Mouse (Mus musculus): ENCODE results near the gene Ppard.
A peak's percentile ranks its signal among the peaks of the same experiment; 100 is the strongest.
"Not testable (repeated sequence)": the region's sequence is repeated elsewhere in the genome, so short reads cannot be mapped to it uniquely, and the experiment has no call there.

The Ppard gene

GRCm38 (mm10) chr17:28315611-28316160 lies 83.2 kb downstream of the Ppard start:
- DNase-seq (ENCODE audit: low spot score): no peak

DNA sequence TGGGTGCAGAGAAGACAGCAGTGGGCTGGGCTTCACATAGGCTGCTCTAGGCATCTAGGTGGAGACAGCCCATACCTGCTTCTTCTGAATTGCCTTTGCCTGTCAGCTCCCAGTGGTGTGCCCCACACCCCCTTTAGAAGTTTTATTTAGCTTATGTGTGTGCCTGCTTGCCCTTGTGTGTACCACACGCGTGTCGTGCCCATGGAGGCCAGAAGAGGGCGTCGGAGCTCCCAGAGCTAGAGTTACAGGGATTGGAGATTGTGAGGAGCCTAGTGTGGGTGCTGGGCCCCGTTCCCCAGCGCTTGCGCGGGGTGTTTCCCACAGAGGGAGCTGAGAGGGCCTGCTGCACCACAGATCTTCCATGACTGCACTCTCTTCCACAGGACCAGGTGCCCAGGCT lies 84.0 kb downstream of the Ppard start:
- DNase-seq (ENCODE audit: low spot score): no peak

DNA sequence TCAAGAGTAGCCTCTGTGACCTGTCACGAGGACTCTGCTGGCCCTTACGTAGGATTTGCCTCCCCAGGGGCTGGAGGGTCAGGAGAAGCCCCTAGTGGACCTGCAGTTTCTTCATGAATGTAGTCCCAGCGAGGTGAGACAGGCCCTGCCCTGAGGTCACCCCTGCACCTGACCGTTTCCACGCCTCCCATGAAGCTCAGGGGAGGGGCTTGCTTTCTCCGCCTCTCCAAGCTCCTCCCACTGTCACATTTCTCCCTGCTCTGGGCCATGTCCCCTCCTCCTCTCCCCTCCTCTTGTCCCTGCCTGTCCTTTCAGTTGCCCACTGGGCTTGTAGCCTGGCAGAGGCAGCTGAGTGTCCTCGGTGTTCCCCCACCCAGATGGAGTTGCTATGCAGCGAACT lies 84.6 kb downstream of the Ppard start:
- DNase-seq (ENCODE audit: low spot score): no peak

DNA sequence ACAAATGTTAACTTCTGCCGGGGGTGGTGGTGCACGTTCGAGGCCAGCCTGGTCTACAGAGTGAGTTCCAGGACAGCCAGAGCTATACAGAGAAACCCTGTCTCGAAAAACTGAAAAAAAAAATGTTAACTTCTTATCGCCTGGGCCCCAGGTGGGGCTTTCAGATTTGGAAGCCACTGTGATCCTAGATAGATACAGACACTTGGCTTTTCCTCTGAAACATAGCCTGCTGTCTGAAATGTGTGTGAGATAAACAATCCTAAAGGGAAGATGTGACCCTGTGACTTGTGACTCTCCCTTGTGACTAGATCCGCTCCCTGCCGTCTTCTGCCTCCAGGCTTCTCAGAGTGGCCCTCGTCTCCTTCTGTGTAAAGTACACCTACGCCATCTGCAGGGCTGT lies 85.2 kb downstream of the Ppard start:
- DNase-seq (ENCODE audit: low spot score): no peak

- DNase-seq (ENCODE audit: low spot score): no peak
Observed at GRCm38 (mm10) chr17:28321700-28322099, 89.2 kb downstream of the Ppard start.

DNA sequence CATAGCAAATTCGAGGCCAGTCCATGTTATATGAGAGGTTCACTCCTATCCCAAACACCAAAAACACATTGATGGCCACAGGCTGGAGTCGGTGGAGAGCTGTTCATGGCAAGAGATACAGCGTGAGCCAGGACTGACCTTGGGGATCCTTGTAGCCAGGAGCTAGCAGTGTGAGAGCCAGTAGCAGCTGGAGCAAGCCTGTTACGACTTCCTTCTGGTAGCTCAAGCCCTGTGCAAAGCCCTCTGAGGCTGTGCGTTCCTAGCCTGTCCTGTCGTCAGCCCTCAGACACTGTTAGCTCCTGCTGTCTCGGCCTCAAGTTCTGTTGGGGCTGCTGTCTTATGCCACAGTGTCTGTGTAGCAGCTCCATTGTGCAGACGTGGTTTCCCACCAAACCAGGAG lies 91.3 kb downstream of the Ppard start:
- no peak for DNase-seq (ENCODE audit: low spot score)

- DNase-seq (ENCODE audit: low spot score): not testable (repeated sequence)
Observed at GRCm38 (mm10) chr17:28324416-28324815, 91.9 kb downstream of the Ppard start.

- DNase-seq (ENCODE audit: low spot score): no peak
Observed at GRCm38 (mm10) chr17:28325751-28326150, 93.3 kb downstream of the Ppard start.

DNA sequence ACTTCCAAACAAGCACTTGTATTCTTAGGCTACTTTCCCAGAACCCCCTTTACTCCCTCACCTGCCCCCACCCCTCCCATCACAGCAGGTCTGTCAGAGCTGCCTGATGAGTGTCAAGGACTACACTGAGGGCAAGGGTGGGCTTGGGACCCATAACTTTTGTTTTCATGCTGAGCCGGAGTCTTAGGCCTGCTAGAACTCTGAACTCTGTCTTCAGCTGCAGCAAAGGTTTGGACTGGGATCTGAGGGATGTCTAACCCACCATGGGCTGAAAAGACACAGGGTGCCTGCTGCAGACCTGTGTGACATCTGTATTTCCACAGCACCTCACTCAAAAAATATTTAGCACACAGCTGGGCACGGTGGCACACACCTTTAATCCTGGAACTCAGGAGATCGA lies 94.5 kb downstream of the Ppard start:
- no peak for DNase-seq (ENCODE audit: low spot score)

DNA sequence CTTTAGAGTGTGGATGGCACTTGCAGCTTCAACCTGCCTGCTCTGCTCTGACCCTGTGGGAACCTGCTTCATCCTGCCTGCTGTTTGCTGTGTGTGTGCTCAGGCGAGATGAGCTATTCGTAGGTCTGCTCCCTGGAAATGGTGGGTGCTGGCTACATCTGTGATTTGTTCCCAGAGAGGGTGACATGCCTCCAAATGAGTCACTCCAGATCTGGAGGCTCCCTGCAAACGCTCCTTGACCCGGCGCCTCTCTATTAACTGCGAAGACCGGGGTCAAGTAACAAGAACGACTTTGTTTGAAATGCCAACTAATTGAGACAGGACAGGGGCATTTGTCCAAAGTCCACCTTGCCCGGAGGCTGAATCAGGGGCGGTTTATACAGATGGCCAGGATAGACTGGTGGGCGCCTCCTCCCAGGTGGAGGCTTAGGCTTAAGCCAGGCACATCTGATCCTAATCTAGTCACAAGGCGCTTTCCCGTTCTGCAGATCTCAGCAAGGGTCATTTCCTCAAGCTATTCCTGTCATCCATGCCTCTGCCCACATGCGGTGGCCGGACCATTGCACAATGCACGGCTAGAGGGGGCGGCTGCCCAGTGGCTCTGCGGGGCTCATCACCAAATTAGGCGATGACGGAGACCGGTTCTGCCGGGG lies 95.3 kb downstream of the Ppard start:
- DNase-seq (ENCODE audit: low spot score): peak; percentile 23

DNA sequence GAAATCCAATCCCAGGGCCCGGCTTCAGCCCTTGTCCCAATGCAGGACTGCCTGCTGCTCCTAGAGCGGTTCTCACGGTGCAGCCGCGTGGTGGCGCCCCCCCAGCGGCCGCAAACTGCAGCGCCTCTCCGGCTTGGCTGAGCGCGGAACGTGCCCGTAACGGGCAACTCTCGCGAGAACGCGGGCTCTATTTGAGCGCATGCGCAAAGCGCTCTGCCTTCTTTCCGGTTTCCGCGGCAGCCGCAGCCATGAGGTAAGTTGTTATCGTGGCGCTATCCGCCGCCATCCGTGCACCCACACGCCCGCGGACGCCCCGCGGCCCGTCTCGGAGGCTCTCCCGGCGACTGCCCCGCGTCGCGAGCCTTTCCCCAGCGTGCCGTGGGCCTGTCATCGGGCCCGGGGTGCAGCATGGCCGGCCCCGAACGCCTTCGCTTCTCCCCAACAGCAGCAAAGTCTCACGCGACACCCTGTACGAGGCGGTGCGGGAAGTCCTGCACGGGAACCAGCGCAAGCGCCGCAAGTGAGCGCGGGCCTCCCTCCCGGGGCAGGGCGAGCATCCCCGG lies 95.9 kb downstream of the Ppard start, which contains the start of gene Rpl10a:
Gene Rpl10a (plus strand): TSS at position 106 of the 563 bp plus-strand sequence.
- peak; percentile 99 for DNase-seq (ENCODE audit: low spot score)

GRCm38 (mm10) chr17:28328946-28329345 lies 96.4 kb downstream of the Ppard start:
- no peak for DNase-seq (ENCODE audit: low spot score)

DNA sequence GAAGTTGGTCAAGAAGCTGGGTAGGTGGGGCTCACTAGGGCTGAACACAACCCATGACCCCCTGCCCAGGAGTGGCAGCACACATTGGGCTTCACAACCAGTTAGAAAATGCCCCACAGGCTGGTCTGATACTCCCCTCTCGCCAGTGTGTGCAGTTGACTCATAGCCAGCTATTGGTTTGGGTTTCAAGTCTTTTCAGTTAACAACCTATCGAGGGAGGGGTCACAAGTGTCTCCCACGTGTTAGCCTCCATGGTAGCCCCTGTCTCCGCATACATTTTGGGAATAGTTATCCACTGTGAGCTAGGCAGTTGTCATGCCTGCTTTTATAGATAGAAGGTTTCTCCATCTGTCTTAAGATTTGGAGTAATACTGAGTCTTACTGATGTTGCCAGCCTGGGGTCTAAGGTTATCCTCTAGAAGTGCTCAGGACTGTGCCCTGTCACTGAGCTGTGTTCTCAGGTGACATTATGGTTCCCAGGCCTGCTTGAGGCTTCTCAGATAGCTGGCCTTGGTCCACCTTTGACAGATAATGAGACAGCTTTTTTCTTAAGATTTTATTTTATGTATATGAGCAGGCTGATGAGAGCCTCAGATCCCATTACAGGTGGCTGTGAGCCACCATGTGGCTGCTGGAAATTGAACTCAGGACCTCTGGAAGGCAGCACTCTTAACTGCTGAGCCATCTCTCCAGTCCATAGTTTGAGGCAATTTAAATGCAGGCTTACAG lies 97.2 kb downstream of the Ppard start:
- no peak for DNase-seq (ENCODE audit: low spot score)

DNA sequence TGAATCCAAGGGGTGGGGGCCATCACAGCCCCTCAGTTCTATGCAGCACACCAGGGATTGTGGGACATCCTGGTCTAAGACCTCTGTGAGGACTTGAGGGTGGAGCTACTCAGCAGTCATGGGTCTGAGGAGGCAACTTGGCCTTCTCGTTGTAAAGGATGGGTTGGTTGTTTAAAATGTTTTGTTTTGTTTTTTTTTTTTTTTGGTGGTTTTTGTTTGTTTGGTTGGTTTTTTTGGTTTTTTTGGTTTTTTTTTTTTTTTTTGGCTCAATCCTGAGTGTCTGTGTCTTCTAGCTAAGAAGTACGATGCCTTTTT lies 97.7 kb downstream of the Ppard start:
- no peak for DNase-seq (ENCODE audit: low spot score)

GRCm38 (mm10) chr17:28330590-28330989 lies 98.1 kb downstream of the Ppard start:
- not testable (repeated sequence) for DNase-seq (ENCODE audit: low spot score)

DNA sequence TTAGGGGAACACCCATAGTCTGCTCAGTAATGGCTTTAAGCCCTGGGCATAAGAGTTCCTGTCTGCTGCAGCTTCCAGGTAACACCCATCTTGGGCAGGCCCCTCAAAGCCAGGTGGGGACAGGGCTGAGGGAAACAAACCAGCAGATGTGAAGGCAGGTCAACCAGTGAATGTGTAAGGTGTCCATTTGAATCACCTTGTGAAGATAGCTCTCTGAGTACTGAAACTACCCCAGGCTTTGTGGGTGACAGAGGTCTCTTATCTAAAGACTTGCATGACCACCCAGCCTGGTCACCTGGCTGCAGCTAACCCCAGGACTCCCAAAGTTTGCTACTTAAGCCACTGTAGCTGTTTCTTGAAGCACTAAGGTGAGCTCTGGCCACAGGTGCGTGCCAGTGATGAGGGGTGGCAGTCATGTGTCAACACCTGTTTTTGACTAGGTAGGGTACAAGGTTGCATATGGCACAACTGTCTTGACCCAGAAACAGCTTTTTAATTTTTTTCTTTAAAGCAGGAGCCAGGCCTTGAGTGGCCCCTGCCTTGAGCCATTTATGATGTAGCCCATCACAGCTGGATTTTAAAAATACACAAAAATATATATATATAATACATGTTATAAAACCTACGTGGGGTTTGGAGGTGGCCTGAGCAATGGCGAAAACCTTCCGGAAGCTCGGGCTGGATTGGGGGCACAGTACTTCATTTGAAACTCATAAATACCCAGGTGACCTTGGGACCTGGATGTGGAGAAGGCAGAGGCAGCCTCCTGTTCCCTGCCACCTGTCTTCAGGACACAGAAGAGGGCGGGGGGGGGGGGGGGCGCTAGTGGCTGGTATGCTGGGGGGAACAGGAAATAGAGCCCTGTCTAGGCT lies 99.0 kb downstream of the Ppard start:
- no peak for DNase-seq (ENCODE audit: low spot score)

- DNase-seq (ENCODE audit: low spot score): no peak
Observed at GRCm38 (mm10) chr17:28332113-28332914, 99.8 kb downstream of the Ppard start.

DNA sequence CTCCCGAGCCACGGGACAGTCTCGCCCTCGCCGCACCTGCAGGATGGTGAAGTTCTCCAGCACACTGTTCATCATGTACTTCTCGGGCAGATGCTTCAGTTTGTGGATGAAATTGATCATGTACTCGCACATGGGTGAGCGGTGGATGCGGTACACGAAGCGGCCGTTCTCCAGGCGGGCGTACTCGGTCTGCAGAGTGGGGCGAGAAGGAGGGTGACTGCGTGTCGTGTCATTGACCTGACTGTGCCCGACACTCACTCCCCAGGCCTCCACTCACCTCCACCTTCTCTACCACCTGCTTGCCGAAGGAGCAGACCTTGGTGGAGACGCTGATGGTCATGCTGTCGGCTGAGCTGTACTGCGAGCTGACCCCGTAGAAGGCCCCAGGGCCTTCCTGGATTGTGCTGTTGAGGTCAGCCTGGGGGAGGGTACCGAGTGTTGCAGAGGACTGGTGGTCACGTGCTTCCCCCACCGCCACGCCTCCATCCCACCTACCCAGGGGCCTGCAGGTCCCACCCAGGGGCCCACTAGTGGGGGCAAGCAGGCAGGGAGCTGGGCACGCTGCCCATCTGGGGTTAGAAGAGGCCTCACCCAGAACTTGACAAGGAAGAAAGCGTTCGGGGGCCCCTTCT lies 100.5 kb downstream of the Ppard start:
- peak; percentile 57 for DNase-seq (ENCODE audit: low spot score)

- DNase-seq (ENCODE audit: low spot score): no peak
Observed at GRCm38 (mm10) chr17:28335267-28335666, 102.8 kb downstream of the Ppard start.

DNA sequence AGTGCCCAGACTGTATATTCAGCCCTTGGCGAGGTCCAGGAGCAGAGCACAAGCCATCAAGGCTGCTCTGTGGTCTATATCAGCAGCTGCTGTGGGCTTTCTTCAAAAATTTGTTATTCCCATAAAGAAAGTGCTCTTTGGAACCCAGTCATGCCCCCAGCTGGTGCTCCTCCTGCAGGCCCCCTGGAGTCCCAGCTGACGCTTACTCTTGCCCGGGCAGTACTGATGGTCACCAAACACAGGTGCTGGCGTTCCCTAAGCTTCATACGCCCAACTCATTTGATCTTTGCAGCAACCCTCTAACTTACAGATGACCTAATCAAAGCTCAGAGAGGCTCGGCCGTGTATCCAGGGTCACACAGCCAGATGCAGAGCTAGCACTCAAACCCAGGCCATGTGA lies 105.0 kb downstream of the Ppard start:
- DNase-seq (ENCODE audit: low spot score): no peak

- DNase-seq (ENCODE audit: low spot score): no peak
Observed at GRCm38 (mm10) chr17:28340578-28340977, 108.1 kb downstream of the Ppard start.

Measured in retina, embryonic 14.5 days (tissue).